Mouse (Mus musculus) large intestine, adult 2 months (tissue): ENCODE measurements around the gene Ascc1. TPM values are rescaled to one million over a fixed set of nuclear protein-coding genes. Genes with fewer than 3 reads are reported as not detected.

Experiments
- DNase-seq: peaks from one replicate; pipeline ENCODE4 v3.0.0-alpha.2; 2012; ENCODE audit warnings: low read depth, low spot score
- WGBS: fragments of 180-500 bp; shearing (Covaris S2); methylation state at CpG from one replicate; pipeline ENCODE4 v1.1.7; 2018; 5-methylcytosine and 5-hydroxymethylcytosine counted together
- polyA plus RNA-seq: library from polyadenylated mRNA; depleted of rRNA; stranded (reverse); fragments of >200 nt; gene quantifications from 2 replicates; pipeline ENCODE4 v1.2.3, GENCODE M21; 2012

The Ascc1 gene
- polyA plus RNA-seq, 1 experiment = 21.2 TPM

DNA sequence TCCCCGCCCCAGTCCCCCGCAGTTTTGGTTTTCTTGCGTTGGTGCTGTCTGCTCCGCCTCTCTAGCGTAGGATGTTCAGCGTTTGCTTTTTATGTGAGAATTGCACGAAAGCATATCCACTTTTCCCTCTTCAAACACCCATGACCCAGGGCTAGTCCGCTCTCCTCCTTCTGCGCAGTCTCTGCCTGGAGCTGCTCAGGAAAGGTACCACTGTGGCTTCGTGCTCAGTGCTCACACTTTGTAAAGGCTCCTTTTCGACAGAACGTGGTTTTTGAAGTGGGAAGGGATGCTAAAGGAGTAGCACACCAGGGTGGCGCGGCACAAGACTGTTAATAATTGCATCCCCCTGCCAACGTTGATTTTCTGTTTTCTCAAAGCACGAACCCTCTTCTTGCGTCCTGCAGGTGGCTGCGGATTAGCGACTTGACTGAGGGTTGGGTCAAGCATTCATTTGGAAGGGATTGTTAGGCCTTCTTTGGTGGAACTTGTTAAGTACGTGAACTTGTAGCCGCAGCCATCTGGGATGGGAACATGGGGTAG, 678 bp downstream of the Ascc1 start:
- WGBS = under 1% methylated on average over 21 of the region's 21 CpGs
- no peak for DNase-seq

DNA sequence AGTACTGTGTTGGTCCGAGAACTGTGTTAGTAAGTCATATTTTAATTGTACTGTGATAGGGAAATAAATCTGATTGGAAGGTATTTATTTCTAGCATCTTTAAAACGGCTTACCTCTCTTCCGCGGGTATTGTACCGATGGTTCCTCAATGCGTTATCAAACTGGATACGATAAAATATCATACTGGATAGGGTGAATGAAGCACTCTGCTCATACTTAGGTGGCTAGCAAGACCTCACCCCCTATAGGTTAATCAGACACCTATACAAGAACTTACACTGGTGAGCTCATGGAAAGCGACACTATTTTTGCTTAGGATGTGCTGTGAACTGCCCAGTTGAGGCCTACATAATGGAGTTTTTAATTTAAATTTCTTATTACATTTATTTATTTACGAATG, 1.2 kb downstream of the Ascc1 start:
- no peak for DNase-seq
- WGBS = 65% methylated on average over 9 of the region's 9 CpGs

DNA sequence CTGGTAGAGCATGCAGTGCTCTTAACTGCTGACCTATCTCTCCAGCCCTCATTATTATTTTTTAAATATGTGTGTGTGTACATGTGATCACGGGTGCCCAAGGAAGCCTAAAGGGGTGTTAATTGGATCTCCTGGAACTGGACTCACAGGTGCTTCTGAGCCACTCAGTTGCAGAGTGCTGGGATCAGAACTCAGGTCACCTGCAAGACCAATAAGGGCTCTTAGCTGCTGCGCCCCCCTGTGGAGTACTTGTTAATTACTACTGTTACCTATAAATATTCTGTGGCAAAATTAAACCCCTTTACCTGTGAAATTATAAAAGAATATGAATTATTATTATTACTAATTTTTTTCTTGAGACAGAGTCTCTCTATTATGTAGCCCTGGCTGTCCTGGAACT, 2.7 kb downstream of the Ascc1 start:
- WGBS = 67% methylated on average over 2 of the region's 2 CpGs
- DNase-seq = no peak

DNA sequence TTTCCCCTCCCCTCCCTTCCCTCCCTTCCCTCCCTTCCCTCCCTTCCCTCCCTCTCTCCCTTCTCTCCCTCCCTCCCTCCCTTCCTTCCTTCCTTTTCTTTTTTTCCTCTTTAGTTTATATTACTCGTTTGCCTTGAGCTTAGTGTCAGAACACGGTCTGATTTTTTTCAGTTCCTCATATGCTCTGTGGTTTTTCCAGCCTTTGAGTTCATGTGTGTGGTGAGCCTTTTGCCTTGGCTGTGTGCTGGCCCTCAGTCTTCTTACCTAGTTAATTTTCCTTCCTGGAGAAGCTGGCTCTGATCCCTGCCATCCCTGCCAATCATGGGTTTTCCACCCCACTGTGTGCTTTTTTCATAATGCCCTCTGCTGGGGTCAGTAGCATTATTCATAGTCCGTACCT, 6.5 kb downstream of the Ascc1 start:
- WGBS = 57% methylated on average over 3 of the region's 3 CpGs
- DNase-seq = no peak

DNA sequence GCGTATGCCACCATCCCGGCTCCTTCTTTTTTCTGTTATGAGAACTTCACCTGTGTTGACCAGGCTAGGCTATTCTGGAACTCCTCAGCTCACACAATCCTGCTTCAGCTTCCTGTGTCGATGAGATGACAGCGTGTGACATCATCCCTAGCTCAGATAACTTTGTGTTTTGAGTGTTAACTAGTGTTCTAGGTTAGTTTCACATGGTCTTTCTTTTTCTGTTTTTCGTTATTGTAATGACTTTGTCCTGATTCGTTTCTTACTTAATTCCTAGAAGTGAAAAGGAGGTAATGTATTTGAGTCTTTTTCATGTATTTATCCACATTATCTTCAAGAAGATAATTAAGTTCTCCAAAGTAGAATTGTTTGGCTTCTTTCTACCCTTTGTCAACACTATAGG, 13.6 kb downstream of the Ascc1 start:
- WGBS = 90% methylated on average over 6 of the region's 6 CpGs
- no peak for DNase-seq

DNA sequence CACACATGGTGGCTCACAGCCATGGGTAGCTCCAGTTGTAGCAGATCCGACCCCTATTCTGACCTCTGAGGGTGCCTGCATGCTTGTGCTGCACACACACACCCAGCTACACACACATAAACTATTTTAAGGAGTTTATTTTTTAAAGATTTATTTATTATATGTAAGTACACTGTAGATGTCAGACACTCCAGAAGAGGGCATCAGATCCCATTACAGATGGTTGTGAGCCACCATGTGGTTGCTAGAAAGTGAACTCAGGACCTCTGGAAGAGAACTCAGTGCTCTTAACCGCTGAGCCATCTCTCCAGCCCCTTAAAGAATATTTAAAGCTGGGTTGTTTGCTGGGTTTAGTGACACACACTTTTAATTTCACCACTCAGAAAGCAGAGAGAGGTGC, 16.7 kb downstream of the Ascc1 start:
- DNase-seq = no peak
- WGBS = 83% methylated on average over 2 of the region's 2 CpGs

DNA sequence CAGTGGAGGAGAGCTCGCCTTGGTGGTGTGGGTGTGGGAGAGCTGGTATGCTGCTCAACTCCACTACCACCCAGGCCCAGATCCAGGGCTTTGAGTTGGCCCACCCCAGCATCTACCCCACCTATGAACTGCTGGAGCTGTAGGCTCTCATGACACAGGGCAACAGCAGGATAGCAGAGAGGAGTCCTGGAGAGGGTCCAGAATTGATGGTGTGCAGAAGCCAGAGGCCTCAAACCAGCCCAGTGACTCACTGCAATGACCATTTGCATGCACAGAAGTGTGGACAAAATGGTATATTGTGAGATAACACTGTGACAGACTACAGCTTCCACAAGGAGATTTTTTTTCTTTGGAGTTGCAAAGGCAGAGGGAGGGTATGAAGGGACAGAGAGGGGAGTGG, 21.1 kb downstream of the Ascc1 start:
- 96% methylated on average over 1 of the region's 1 CpGs for WGBS
- no peak for DNase-seq

DNA sequence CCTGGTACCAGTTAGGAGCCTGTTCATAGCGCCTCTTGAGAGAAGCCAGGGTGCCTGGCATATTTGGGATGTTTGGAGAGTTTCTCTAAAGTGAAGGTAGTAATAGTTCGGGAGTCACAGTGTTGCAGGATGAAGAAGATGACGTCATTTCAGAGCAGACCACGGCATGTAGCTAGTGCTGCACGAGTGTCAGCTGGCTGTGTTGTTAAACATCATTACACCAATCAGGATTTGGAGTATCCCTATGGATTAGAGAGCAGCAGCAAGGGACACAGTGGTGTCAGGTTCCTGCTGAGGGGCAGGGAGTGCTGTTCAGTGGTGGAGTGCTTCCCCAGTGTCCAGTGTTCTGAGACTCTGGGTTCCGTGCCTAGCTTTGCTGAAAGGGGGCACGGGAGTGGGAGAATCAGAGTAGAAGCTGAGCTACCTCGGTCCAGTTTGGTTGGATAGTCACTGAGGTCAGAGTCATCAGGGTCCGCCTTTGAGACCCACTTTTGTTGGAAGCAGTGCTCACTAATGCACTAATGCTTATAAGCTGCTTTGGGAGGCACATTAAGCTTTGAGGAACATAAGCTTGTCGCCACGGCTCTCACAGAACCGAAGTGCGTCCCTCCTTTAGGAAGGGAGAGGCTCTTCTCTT, 24.3 kb downstream of the Ascc1 start:
- DNase-seq = no peak

DNA sequence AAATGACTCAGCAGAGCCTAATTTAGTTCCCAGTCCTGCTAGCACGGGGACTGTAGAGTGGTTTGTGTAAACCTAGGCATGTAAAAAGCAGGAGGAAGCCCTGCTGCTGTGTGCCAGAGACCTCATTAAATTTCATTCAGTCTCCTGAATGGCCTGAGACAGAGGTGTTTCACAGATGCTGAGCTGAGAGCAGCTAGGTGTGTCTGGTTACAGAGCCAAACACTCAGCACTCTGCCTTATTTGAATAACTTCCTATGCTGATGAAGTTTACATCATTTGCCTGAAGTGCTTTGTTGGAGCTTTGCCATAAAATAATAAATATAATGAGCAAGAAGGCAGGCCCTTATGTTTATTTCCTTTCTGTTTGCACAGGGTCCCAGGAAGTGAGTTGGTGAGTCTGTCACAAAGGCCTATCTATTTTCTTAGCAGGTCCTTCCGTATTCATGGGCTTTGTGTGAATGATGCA, 25.0 kb downstream of the Ascc1 start:
- peak; percentile 51 for DNase-seq
- WGBS = 15% methylated on average over 2 of the region's 2 CpGs

More for the DNA sequence above, 24.3 kb downstream of the Ascc1 start:
- 31% methylated on average over 13 of the region's 13 CpGs for WGBS

DNA sequence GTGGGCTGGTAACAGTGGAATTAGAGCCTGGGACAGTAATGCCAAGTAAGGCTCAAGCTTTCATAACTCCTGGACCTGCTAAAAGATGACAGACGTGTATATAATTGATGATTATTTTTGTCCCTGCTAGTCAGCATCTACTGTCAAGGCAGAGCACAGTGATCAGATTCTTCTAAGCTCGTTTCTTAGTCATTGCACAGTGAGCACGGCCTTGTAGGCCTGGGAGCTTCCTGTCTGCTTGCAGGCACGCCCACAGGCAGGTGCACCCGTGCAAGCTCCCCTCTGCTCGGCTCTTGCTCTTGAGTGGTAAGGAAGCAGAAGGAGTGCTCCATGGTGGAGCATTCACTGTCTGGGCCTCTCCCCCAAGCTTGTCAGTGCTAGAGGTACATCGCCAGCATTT, 25.6 kb downstream of the Ascc1 start:
- no peak for DNase-seq
- WGBS = 27% methylated on average over 7 of the region's 7 CpGs

DNA sequence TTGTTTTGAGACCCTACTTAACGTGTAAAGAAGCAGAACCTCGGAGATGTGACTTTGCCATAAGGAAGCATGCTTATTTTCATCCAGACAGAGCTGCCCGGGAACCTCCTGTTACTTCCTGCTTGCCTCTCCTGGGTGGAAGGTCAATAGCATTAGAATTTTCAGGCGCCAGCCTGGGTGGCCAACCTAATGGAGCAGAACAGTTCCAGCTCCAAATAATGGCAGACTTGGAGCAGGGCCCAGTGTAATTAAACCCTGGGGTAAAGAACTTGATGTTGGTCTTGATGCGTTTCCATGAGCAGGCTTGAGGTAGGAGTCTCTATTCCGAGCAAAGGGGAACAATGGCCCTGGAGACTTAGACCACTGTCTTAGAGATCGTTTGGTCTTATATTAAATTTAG, 26.4 kb downstream of the Ascc1 start:
- no peak for DNase-seq
- 35% methylated on average over 7 of the region's 7 CpGs for WGBS

DNA sequence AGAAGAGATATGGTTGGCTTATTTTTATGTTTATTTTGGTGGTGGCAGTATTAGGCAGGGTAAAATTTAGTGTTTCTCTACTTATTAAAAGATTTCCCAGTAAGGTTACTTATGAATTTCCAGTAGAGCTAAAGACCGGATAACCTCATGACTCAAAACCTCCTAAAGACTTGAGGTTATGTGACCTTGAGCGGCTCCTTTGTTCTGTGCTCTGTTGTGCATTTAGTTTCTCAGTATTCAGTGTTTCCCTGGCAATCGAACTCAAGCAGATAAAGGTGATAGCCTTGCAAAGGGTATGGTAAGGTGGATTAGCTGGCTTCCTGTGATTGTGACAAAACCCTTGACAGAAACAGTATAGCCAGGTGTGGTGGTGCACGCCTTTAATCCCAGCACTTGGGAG, 26.8 kb downstream of the Ascc1 start:
- 89% methylated on average over 4 of the region's 4 CpGs for WGBS
- DNase-seq = no peak

DNA sequence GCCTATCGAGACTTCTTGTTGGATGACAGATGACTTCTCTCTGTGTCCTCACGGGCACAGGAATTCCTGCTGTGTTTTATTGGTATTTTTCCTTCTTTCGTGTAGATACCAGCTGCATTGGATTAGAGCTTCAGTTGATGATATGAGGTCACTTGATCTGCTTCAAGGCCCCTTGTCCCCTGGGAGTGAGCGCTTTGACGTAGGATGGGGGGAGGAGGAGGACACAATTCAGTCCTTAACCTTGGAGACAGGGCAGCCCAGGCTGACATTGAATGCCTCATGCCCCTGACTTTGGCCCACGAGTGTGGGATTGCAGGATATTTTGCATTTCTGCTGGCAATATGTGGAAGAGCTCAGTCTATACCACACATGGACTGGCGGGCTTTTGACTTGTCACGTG, 29.0 kb downstream of the Ascc1 start:
- 88% methylated on average over 8 of the region's 8 CpGs for WGBS
- no peak for DNase-seq

DNA sequence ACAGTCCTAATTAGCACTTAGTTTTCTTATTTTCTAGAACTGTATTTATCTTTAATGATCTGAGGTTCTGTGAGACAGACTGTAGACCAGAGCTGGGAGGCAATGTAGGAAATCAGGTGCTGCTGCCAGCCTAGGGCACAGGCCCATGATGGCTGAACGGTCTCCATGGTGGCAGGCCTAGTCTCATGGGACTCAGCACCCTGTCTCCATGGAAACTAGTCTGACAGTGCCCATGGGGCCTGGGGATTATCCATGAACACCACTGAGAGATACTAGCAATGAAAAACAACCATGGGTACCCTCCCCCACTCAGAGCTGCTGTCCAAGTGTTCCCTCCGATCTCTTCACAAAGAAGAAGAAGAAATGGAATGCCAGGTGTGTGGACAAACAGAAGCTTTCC, 29.4 kb downstream of the Ascc1 start:
- WGBS = 91% methylated on average over 2 of the region's 2 CpGs
- DNase-seq = no peak

DNA sequence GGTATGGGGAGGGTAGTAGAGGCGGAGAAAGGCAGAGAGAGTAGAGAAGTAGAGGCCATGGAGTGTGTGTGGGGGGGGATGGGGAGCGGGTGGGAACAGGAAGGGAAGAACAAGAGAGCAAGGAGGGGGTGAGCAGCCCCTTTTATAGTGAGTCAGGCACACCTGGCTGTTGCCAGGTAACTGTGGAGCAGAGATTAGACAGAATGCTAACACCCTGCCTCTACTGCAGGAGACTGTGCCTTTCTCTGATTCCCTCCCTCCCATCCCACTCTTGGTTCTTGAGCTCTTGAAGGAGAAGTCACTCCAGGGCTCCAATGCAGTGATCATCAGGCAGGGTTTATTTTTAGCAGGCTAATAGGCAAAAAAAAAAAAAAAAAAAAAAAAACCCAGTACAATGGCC, 30.0 kb downstream of the Ascc1 start:
- DNase-seq = no peak
- 93% methylated on average over 2 of the region's 2 CpGs for WGBS

DNA sequence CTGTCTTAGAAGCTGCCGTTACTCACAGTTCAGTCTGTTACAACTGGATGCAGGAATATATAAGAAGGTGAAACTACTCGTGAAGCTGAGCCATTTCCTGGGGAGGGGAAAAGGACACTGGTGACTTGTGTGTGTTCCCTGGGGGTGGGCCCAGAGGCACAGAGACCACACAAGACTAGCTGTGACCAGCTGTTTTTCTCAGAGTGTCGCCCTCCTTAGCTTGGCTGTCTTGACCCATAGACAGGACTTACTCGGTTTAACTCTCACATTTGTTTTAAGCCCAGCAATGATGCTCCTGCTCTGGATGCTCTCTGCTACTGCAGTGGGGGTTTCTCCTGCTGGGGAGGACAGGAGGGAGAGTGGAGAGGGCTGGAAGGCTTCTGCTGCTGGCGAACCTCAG, 30.5 kb downstream of the Ascc1 start:
- 76% methylated on average over 5 of the region's 5 CpGs for WGBS
- no peak for DNase-seq

DNA sequence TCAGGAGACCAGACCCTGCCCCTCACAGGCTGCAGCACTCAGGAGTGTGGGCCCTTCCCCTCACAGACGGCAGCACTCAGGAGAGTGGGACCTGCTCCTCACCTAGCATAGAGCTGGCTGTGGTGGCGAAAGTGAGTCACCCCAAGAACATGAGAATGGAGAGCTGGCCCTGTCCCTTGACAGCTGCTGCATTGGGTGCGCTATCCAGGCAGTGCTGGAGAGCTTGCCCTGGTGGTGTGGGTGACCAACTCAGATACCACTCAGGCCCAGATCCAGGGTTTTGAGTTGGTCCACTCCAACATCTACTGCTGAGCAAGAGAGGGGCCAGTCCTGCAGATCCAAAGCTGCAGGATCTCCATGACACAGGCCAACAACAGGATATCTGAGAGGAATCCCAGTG, 32.0 kb downstream of the Ascc1 start:
- DNase-seq = no peak
- 87% methylated on average over 3 of the region's 3 CpGs for WGBS

DNA sequence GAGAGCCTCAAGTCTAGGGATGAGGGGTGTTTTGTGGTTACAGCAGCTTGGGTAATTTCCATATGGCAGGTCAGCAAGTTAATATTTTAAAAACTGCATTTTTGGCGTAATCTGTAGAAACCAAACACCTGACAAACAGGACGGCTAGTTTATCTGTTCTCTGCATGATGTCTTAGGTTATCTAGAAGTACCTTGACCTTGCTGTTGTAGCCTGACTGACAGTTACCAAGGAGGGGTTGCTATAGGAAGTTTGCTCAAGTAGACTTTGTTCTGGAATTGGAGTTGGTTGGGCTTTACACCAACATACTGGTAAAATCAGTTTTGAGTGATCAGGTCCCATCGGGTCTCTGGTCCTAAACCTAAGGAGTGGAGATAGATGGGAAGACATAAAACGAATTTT, 33.1 kb downstream of the Ascc1 start:
- WGBS = 52% methylated on average over 4 of the region's 4 CpGs
- DNase-seq = no peak

DNA sequence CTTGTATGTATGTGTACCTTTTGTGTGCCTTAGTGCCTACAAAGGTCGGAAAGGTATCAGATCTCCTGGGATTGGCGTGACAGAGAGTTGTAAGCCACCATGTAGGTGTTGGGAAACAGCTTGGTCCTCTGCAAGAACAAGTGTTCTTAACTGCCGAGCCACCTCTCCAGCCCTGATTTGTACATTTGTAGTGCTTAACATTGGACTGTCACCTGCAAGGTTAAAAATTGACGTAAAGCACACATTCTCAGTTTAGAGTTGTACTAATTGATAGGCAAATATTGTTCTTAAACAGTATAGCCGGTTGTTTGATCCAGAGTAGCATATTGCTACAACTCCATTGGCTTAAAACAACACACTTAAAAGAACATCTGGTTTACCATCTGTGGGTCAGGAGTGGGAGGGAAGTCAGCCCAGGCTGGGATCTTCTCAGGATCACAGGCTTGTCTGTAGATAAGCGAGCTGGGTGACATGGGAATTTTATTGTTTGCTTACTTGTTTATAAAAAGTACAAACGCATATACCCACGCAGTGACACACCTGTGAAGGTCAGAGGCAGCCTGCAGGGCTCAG, 39.8 kb downstream of the Ascc1 start:
- DNase-seq = no peak
- WGBS = 26% methylated on average over 8 of the region's 8 CpGs

DNA sequence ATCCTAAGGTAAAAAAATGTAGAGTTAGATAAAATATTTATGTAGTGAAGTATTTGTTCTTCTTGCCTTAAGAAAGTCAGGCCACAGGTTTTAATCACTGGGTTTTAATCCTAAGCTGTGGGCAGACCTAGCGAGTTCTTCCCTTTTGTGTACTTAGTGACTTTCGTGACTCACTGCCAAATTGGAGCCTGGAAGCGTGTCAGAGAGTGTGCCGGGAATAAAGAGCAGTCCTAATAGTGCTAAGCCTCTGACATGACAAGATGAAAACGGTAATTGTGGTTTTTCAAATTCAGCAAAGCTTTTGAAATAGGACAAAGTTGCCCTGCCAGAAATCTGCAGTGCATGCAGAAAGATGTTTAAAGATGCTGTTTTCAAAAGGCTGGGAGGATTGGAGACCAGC, 44.1 kb downstream of the Ascc1 start:
- DNase-seq = no peak

DNA sequence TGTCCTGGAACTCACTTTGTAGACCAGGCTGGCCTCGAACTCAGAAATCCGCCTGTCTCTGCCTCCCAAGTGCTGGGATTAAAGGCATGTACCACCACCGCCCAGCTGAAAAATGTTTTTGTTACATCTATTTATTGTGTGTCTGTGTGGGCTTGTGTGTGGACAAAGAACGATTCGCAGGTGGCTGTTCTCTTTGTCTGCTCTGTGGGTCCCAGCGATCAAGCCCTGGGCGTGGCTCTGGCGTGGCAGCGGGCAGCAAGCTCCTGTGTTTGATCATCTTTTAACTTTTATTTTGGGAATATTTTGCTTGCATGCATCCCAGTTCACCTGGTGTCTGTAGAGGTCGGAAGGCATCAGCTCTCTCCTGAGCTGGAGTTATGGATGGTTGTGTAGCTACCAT, 48.0 kb downstream of the Ascc1 start:
- WGBS = 94% methylated on average over 10 of the region's 10 CpGs
- DNase-seq = no peak

More for the DNA sequence above, 44.1 kb downstream of the Ascc1 start:
- 25% methylated on average over 5 of the region's 5 CpGs for WGBS

DNA sequence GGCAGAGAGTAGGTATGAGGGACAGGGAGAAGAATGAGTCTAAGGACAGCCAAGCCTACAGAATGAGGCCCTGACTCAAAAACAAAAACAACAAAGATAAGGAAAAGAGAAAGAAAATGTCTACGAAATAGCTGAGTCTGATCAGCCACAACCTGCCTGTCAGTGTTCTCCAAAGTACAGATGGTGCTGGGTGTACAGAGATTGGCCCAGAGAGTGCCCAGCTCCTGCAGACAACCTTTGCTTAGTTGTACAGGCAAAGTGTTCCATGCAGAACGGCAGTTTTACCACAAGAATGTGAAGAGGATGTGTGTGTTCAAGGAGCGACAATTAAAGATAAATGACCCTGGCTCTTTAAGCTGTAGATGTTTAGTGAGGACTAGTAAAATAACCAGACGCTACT, 50.5 kb downstream of the Ascc1 start:
- no peak for DNase-seq
- 79% methylated on average over 4 of the region's 4 CpGs for WGBS
